Mouse (Mus musculus) liver, adult 2 months (tissue): ENCODE data around the gene Sipa1l3. TPM values are rescaled to one million over a fixed set of nuclear protein-coding genes. Genes with fewer than 3 reads are reported as not detected.

ENCODE experiments used
- DNase-seq: peaks from one replicate; pipeline ENCODE4 v3.0.0-alpha.2; 2011; ENCODE audit warnings: low read depth, low spot score; ENCODE audit errors: extremely low read depth
- H3K27ac ChIP-seq: fragments of 200-500 bp; replicated peaks from 2 replicates; pipeline ENCODE4 v1.5.1; 2012; ENCODE audit warnings: low read depth, mild to moderate bottlenecking, control low read depth, inconsistent platforms, low read length; ENCODE audit not compliant: insufficient read depth
- H3K27me3 ChIP-seq: fragments of 200-500 bp; 2 replicates; pipeline ENCODE4 v1.6.1; 2012; ENCODE audit warnings: mild to moderate bottlenecking, moderate library complexity, low read length, inconsistent platforms; ENCODE audit not compliant: control insufficient read depth, insufficient read depth
- H3K36me3 ChIP-seq: fragments of 200-500 bp; 2 replicates; pipeline ENCODE4 v1.6.1; 2012; ENCODE audit warnings: low read length, inconsistent platforms; ENCODE audit not compliant: control insufficient read depth, insufficient read depth
- H3K4me1 ChIP-seq: fragments of 200-500 bp; 2 replicates; pipeline ENCODE4 v1.6.1; 2011; ENCODE audit warnings: low read length; ENCODE audit not compliant: control insufficient read depth, insufficient read depth
- H3K4me3 ChIP-seq: fragments of 200-500 bp; 2 replicates; pipeline ENCODE4 v1.5.1; 2011; ENCODE audit warnings: low read depth, mild to moderate bottlenecking, control low read depth, low read length, moderate library complexity; ENCODE audit not compliant: insufficient read depth
- H3K79me2 ChIP-seq: fragments of 200-500 bp; 2 replicates; pipeline ENCODE4 v1.6.1; 2012; ENCODE audit warnings: inconsistent platforms, mild to moderate bottlenecking, low read length, moderate library complexity; ENCODE audit not compliant: control insufficient read depth, insufficient read depth
- H3K9ac ChIP-seq: fragments of 200-500 bp; 2 replicates; pipeline ENCODE4 v1.6.1; 2012; ENCODE audit warnings: low read depth, mild to moderate bottlenecking, control low read depth, inconsistent platforms, low read length
- CTCF ChIP-seq: fragments of 200-500 bp; IDR thresholded peaks from 2 replicates; pipeline ENCODE4 v1.5.1; 2011; ENCODE audit warnings: low read depth, low read length, control low read depth
- POLR2A ChIP-seq: fragments of 200-500 bp; IDR thresholded peaks from 2 replicates; pipeline ENCODE4 v1.6.1; 2011; ENCODE audit warnings: low read length, control low read depth; ENCODE audit not compliant: insufficient read depth; ENCODE audit errors: extremely low read depth
- WGBS: fragments of 180-500 bp; shearing (Covaris S2); methylation state at CpG from one replicate; pipeline ENCODE4 v1.1.7; 2018; 5-methylcytosine and 5-hydroxymethylcytosine counted together
- polyA plus RNA-seq: library from polyadenylated mRNA; depleted of rRNA; stranded (reverse); fragments of >200 nt; gene quantifications from 2 replicates; pipeline ENCODE4 v1.2.3, GENCODE M21; 2012
- total RNA-seq: library from RNA; depleted of rRNA; stranded (reverse); fragments of >200 nt; gene quantifications from 2 replicates; pipeline ENCODE4 v1.2.3, GENCODE M21; 2014

Gene Sipa1l3
- total and polyA plus RNA-seq, 2 experiments: 3.1 to 6.5 TPM

DNA sequence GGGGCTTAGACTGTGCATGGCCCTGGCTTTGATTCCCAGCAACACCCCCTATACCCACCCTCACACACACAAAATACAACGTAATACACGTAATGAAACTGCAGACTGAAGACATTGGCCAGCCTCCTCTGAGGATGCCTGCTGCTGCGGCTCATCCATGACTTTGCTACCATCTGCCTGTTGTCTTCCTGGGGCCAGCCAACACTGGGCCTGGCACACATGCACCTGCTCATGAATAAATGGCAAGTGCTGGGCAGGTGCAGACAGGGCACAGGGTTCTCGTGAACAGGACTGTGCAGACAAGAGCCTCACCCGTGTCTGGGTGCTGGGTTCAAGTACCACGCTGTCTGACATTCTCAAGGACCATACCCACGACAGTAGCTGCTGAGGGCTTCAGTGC, 174.7 kb downstream of the Sipa1l3 start:
- Histone ChIP-seq H3K4me1 (peaks cover 4% of the 10 kb centered on the region; the same call in 1 of the 2 replicates), H3K9ac (no peak overlapping the region), H3K27ac (no peak overlapping the region), H3K36me3 (no peaks in the 10 kb centered on the region), H3K27me3 (no peaks in the 10 kb centered on the region), H3K79me2 (no peaks in the 10 kb centered on the region), H3K4me3 (no peak overlapping the region)
- TF ChIP-seq CTCF: no peak
- TF ChIP-seq POLR2A: no peak
- peak; percentile 39 for DNase-seq
- WGBS: 61% methylated on average over 7 of the region's 7 CpGs

DNA sequence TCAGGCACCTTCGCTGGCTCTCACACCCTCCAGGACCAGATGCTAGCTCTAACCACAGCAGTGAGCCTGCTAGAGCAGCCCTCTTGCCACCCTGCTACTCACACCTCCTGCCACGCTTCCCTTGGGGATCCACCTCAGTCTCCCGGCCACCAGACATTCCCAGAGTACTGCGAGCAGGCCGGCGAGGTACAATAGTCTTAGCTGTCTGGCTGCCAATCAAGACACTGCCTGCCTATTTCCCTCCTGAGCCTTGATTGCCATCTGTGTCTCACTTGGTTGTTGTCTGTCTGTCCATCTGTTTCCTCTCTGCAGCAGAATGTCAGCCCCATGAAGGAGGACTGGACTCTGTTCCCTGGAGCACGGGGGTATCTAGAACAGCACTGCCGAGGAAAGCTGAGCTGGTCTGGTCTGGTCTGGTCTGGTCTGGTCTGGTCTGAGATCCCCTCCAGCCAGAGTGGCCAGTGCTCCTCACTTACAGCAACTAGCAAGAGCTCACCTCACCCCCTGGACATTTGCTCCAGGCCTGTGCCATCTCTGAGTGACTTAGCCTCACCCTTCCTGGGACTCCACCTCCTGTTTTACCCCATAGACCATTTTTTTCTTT, 175.8 kb downstream of the Sipa1l3 start:
- 80% methylated on average over 8 of the region's 8 CpGs for WGBS
- Histone ChIP-seq H3K9ac (no peak overlapping the region), H3K27ac (no peak overlapping the region), H3K4me3 (no peak overlapping the region), H3K79me2 (no peaks in the 10 kb centered on the region), H3K27me3 (no peaks in the 10 kb centered on the region), H3K36me3 (no peaks in the 10 kb centered on the region), H3K4me1 (peaks cover 7% of the 10 kb centered on the region; the same call in 1 of the 2 replicates)
- TF ChIP-seq POLR2A: no peak
- no peak for TF ChIP-seq CTCF
- DNase-seq: no peak

DNA sequence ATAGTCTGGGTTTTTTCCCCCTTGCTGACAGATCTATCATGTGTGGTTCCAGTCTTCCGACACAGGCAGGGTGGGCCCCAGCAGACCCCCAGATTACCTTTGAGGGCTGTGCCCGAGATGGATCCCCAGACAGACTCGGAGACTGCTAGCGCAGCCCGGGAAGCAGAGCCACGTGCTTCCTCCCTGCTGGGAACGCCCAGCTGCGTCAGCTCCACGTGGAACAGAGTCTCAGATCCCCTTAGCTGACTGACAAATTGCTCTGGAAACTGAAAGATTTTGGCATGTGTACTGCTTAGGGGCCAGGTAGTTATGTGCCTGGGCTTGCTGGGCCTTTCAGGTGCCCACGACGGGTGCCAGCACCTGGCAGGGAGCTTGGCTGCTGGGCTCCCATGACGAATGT, 176.7 kb downstream of the Sipa1l3 start:
- no peak for TF ChIP-seq POLR2A
- TF ChIP-seq CTCF: no peak
- DNase-seq: no peak
- Histone ChIP-seq H3K36me3 (no peaks in the 10 kb centered on the region), H3K4me1 (peaks cover 12% of the 10 kb centered on the region), H3K27ac (no peak overlapping the region), H3K4me3 (no peak overlapping the region), H3K79me2 (0 out of 2 replicates have a peak, but pooled peaks cover 7% of the 10 kb centered on the region), H3K27me3 (no peaks in the 10 kb centered on the region), H3K9ac (no peak overlapping the region)
- 89% methylated on average over 12 of the region's 12 CpGs for WGBS

DNA sequence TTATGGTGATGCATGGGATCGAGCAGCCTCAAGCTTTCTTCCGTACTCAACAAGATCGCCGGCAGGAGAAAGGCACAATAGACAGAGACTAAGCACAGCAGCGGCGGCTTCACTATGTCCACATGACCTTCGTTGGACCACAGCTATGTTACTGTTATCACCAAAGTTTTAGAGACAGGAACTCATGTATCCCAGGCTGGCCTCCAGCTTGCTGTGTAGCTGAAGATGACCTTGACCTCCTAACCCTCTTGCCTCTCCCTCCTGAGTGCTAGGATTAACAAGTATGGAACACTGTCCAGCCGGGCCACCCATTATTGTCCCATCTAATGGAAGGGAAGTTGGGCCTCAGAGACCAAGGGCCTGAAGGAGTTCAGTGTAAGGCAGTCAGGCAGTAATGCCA, 177.6 kb downstream of the Sipa1l3 start:
- H3K4me3 ChIP-seq: no peak overlapping the region
- peaks cover 10% of the 10 kb centered on the region; the same call in 1 of the 2 replicates for H3K79me2 ChIP-seq
- H3K9ac ChIP-seq: no peak overlapping the region
- DNase-seq: no peak
- H3K36me3 ChIP-seq: no peaks in the 10 kb centered on the region
- H3K27me3 ChIP-seq: no peaks in the 10 kb centered on the region
- H3K27ac ChIP-seq: no peak overlapping the region
- TF ChIP-seq POLR2A (no peak), CTCF (no peak)
- WGBS: 69% methylated on average over 8 of the region's 8 CpGs
- H3K4me1 ChIP-seq: peaks cover 12% of the 10 kb centered on the region

DNA sequence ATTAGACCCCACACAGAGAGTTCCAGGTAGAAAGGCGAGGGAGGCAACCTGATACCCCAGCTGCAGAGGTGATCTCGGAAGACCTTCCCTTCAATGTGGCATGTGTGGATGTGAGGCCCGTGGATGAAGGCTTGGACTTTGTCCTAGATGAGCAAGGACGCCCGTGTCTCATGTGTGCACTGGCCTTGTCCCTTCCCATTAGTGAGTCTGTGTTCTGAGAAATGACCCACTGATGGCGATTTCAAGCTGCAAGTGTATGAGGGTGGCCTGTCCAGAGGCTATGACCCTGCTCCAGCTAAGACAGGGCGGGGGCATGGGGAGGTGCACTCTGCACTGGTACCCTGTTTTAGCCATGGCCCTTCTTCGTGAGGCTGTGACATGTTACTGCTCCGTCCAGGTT, 178.2 kb downstream of the Sipa1l3 start:
- no peak overlapping the region for H3K4me3 ChIP-seq
- no peak overlapping the region for H3K27ac ChIP-seq
- H3K79me2 ChIP-seq: peaks cover 12% of the 10 kb centered on the region; the same call in 1 of the 2 replicates
- no peaks in the 10 kb centered on the region for H3K27me3 ChIP-seq
- TF ChIP-seq CTCF (no peak), POLR2A (no peak)
- no peak overlapping the region for H3K9ac ChIP-seq
- 79% methylated on average over 9 of the region's 9 CpGs for WGBS
- no peaks in the 10 kb centered on the region for H3K36me3 ChIP-seq
- DNase-seq: no peak
- H3K4me1 ChIP-seq: peaks cover 12% of the 10 kb centered on the region

DNA sequence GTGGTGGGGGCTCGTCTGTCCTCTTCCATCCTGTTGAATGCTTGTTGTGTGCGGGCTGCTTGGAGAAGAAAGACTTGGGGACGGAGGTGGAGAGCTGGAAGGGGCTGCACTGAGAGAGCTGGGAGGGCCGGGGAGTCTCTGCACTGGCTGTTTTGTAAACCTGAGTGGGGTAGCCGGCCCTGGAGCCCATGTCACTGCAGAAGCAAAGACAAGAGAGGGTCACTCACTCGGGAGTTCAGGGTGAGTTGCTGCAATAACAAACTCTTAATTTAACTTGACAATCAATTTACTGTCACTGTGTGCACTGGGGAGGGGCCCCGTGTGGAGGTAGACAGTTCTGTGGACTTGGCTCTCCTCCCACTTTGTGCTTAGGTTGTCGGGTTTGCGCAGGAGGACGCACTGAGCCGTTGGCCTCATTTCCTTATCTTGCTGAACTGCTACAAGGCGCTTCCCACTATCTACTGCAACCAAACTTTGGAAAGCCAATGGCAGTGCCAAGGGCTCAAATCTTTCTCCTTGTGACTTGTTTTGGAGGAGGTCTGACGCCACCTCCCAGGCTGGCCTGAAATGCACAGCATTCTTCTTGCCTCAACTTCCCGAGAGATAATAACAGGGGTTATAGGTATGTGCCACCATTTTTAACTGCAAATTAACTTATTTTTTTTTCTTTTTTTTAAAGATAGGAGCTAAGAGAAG, 179.3 kb downstream of the Sipa1l3 start:
- peaks cover 17% of the 10 kb centered on the region for H3K4me1 ChIP-seq
- no peaks in the 10 kb centered on the region for H3K27me3 ChIP-seq
- H3K36me3 ChIP-seq: no peaks in the 10 kb centered on the region
- no peak for TF ChIP-seq CTCF
- no peak for TF ChIP-seq POLR2A
- peaks cover 12% of the 10 kb centered on the region; the same call in 1 of the 2 replicates for H3K79me2 ChIP-seq
- peak; percentile 91 for DNase-seq
- peak overlapping the region; percentile 94 for H3K27ac ChIP-seq
- peak overlapping the region; percentile 64 for H3K9ac ChIP-seq
- peak overlapping the region; percentile 29 for H3K4me3 ChIP-seq
- 17% methylated on average over 14 of the region's 14 CpGs for WGBS
